Mouse (Mus musculus): Measurements from ENCODE around the gene Slc16a8.

Slc16a8 gene

GRCm38 (mm10) chr15:79212750-79213446 is 41.7 kb downstream of the Slc16a8 start:
- DNase-seq, result no peak

GRCm38 (mm10) chr15:79210357-79210756 is 44.2 kb downstream of the Slc16a8 start:
- DNase-seq, result no peak

- peak; percentile 70 for DNase-seq
These were observed 45.7 kb downstream of the Slc16a8 start for GRCm38 (mm10) chr15:79208758-79209439.

GRCm38 (mm10) chr15:79208211-79208610 is 46.4 kb downstream of the Slc16a8 start:
- DNase-seq, result no peak

GRCm38 (mm10) chr15:79202575-79202974 is 52.0 kb downstream of the Slc16a8 start:
- no peak for DNase-seq

GRCm38 (mm10) chr15:79201491-79202150 is 52.9 kb downstream of the Slc16a8 start:
- DNase-seq, result no peak

All from kidney, adult 9 months (tissue).